In the genomic region with DNA sequence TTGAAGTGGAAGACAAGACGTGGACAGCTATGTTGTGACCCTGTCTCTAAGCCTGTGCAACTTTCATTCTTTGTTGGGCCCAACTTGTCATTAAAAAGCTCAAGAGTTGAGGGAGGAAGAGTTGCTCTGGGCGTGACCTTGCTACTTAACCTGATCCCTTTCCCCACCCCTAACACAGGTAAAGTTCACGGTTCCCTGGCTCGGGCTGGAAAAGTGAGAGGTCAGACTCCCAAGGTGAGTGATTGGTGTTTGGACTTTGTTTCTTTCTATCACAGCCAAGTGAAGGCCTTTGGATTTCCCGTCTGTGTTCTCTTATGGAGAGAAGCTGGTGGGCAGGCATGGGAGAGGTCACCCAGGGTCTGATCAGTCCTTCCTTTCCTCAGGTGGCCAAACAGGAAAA, we compare ENCODE assay signal across 8 mouse cellular contexts. TPM values are rescaled to one million over a fixed set of nuclear protein-coding genes. Genes with fewer than 3 reads are reported as not detected.
A peak's percentile ranks its signal among the peaks of the same experiment; 100 is the strongest.
DNase-seq lines count a peak whose midpoint lies in the region; ATAC-seq and TF ChIP-seq lines count a peak whose summit lies in the region.

No protein-coding gene starts in this region.

- no peak overlapping the region for H3K27ac ChIP-seq in left cerebral cortex, adult 2 months
- 0 out of 2 replicates have a peak overlapping the region, but pooled peaks have one; percentile 44 for H3K27ac ChIP-seq in embryonic fibroblast, embryonic 13.5 days (ENCODE audit: insufficient read depth, low read length)
- no peak overlapping the region for H3K27ac ChIP-seq in kidney, embryonic 16.5 days (ENCODE audit: low read length)
- no peak overlapping the region for H3K27ac ChIP-seq in neural tube, embryonic 14.5 days (ENCODE audit: low read depth, low read length)

- H3K4me1 ChIP-seq in embryonic fibroblast, embryonic 13.5 days (ENCODE audit: control insufficient read depth, insufficient read depth, low read length), result peaks cover 4% of the 10 kb centered on the region; the same call in 1 of the 2 replicates
- peaks cover 40% of the 10 kb centered on the region for H3K4me1 ChIP-seq in kidney, embryonic 16.5 days (ENCODE audit: insufficient read depth, low read length)
- peaks cover 26% of the 10 kb centered on the region for H3K4me1 ChIP-seq in neural tube, embryonic 14.5 days (ENCODE audit: control insufficient read depth, insufficient read depth, low read length)

- no peak for DNase-seq in left cerebral cortex, adult 2 months (ENCODE audit: extremely low spot score in 1 of 2, low spot score in 2 of 2)
- DNase-seq in left cerebral cortex, adult 9 months (ENCODE audit: low spot score in 2 of 2), result no peak
- no peak for DNase-seq in adipocyte (ENCODE audit: low spot score)
- DNase-seq in spleen, postnatal 36 days (ENCODE audit: low spot score in 2 of 2), result no peak

- peaks cover 25% of the 10 kb centered on the region for H3K36me3 ChIP-seq in kidney, embryonic 16.5 days (ENCODE audit: insufficient read depth, low read length)
- peaks cover 11% of the 10 kb centered on the region for H3K36me3 ChIP-seq in neural tube, embryonic 14.5 days (ENCODE audit: control insufficient read depth, insufficient read depth, low read length)

- no peak for ATAC-seq in kidney, embryonic 16.5 days (ENCODE audit: low FRiP score, low TSS enrichment)
- ATAC-seq in neural tube, embryonic 14.5 days (ENCODE audit: low read depth), result no peak
- ATAC-seq in inflammation-experienced regulatory T-cells, adult 6 months, result no peak

- peak overlapping the region; percentile 86 for H3K4me3 ChIP-seq in left cerebral cortex, adult 2 months
- H3K4me3 ChIP-seq in embryonic fibroblast, embryonic 13.5 days (ENCODE audit: insufficient read depth, low read length), result peak overlapping the region; percentile 88
- peak overlapping the region; percentile 97 for H3K4me3 ChIP-seq in kidney, embryonic 16.5 days (ENCODE audit: low read length)
- peak overlapping the region; percentile 78; the same call in 1 of the 2 replicates for H3K4me3 ChIP-seq in neural tube, embryonic 14.5 days (ENCODE audit: low read depth, low read length)

- H3K4me2 ChIP-seq in kidney, embryonic 16.5 days (replicated peaks; ENCODE audit: low read depth, low read length), result peak overlapping the region; percentile 85
- H3K4me2 ChIP-seq in neural tube, embryonic 14.5 days (ENCODE audit: low read depth, low read length), result peak overlapping the region; percentile 83

- peak overlapping the region; percentile 88 for H3K9ac ChIP-seq in kidney, embryonic 16.5 days (replicated peaks; ENCODE audit: low read length)
- H3K9ac ChIP-seq in neural tube, embryonic 14.5 days (replicated peaks; ENCODE audit: low read depth, low read length), result no peak overlapping the region

- no peak for TF ChIP-seq POLR2A in embryonic fibroblast, embryonic 13.5 days (IDR thresholded peaks at IDR 0.05; ENCODE audit: low read depth, low read length)

- WGBS in kidney, embryonic 16.5 days, result 75% methylated on average over 5 of the region's 5 CpGs
- 85% methylated on average over 5 of the region's 5 CpGs for WGBS in neural tube, embryonic 14.5 days

- intact Hi-C loops in left cerebral cortex, adult 2 months (cut with DNase I), result no loop called here

- H3K9me3 ChIP-seq in kidney, embryonic 16.5 days (ENCODE audit: low read length), result no peaks in the 10 kb centered on the region
- no peaks in the 10 kb centered on the region for H3K9me3 ChIP-seq in neural tube, embryonic 14.5 days (ENCODE audit: control insufficient read depth, low read length)

- no peak for TF ChIP-seq CTCF in left cerebral cortex, adult 2 months (IDR thresholded peaks at IDR 0.05)
- no peak for TF ChIP-seq CTCF in embryonic fibroblast, embryonic 13.5 days (IDR thresholded peaks at IDR 0.05; ENCODE audit: borderline replicate concordance, insufficient read depth, low read length)

- H3K27me3 ChIP-seq in kidney, embryonic 16.5 days (ENCODE audit: insufficient read depth, low read length), result no peaks in the 10 kb centered on the region
- no peaks in the 10 kb centered on the region for H3K27me3 ChIP-seq in neural tube, embryonic 14.5 days (ENCODE audit: control insufficient read depth, insufficient read depth, low read length)

RNA-seq across cellular contexts. Expression of a gene that starts 1.3 kb away (rescaled TPM):
- total RNA-seq in left cerebral cortex, adult 2 months (2021), result 100 to 1,000 TPM; 663 to 678 TPM
- polyA plus RNA-seq in embryonic fibroblast, embryonic 13.5 days (2011; ENCODE audit: insufficient read length, low read depth, missing spikeins), result 1,065 and 1,194 TPM in 2 replicates
- polyA plus RNA-seq in kidney, embryonic 16.5 days (2015; fragmentation: Nextera tagmentation; extraction: Ambion mirVana), result 644 and 690 TPM in 2 replicates
- polyA plus RNA-seq in neural tube, embryonic 14.5 days (2014; fragmentation: Nextera tagmentation; extraction: Ambion mirVana), result 538 and 563 TPM in 2 replicates
- polyA plus RNA-seq in inflammation-experienced regulatory T-cells, adult 6 months (2017; shearing (Covaris generic)), result 1,000 to 10,000 TPM; 1,798 to 3,866 (median 2,409) TPM

RNA-seq across cellular contexts. Expression of a gene that starts 1.4 kb away (rescaled TPM):
- total RNA-seq in left cerebral cortex, adult 2 months (2021), result 10 to 100 TPM; 40.9 to 41.3 TPM
- polyA plus RNA-seq in embryonic fibroblast, embryonic 13.5 days (2011; ENCODE audit: insufficient read length, low read depth, missing spikeins), result 24.0 and 25.7 TPM in 2 replicates
- polyA plus RNA-seq in kidney, embryonic 16.5 days (2015; fragmentation: Nextera tagmentation; extraction: Ambion mirVana), result 83.2 and 87.2 TPM in 2 replicates
- polyA plus RNA-seq in neural tube, embryonic 14.5 days (2014; fragmentation: Nextera tagmentation; extraction: Ambion mirVana), result 63.2 and 65.5 TPM in 2 replicates
- 10 to 100 TPM; 36.6 to 40.3 (median 36.7) TPM for polyA plus RNA-seq in inflammation-experienced regulatory T-cells, adult 6 months (2017; shearing (Covaris generic))

RNA-seq across cellular contexts. Expression of a gene that starts 2.0 kb away (rescaled TPM):
- 10 to 100 TPM; 33.9 to 39.1 TPM for total RNA-seq in left cerebral cortex, adult 2 months (2021)
- 8.9 and 9.9 TPM in 2 replicates for polyA plus RNA-seq in embryonic fibroblast, embryonic 13.5 days (2011; ENCODE audit: insufficient read length, low read depth, missing spikeins)
- 35.4 and 37.7 TPM in 2 replicates for polyA plus RNA-seq in kidney, embryonic 16.5 days (2015; fragmentation: Nextera tagmentation; extraction: Ambion mirVana)
- polyA plus RNA-seq in neural tube, embryonic 14.5 days (2014; fragmentation: Nextera tagmentation; extraction: Ambion mirVana), result 34.3 and 34.8 TPM in 2 replicates
- polyA plus RNA-seq in inflammation-experienced regulatory T-cells, adult 6 months (2017; shearing (Covaris generic)), result 10 to 100 TPM in 1 of 3 experiments, 1 to 10 TPM in 2; 5.6 to 11.5 (median 9.4) TPM

RNA-seq across cellular contexts. Expression of a gene that starts 9.2 kb away (rescaled TPM):
- total RNA-seq in left cerebral cortex, adult 2 months (2021), result 10 to 100 TPM; 26.9 to 30.4 TPM
- 18.5 and 20.7 TPM in 2 replicates for polyA plus RNA-seq in embryonic fibroblast, embryonic 13.5 days (2011; ENCODE audit: insufficient read length, low read depth, missing spikeins)
- polyA plus RNA-seq in kidney, embryonic 16.5 days (2015; fragmentation: Nextera tagmentation; extraction: Ambion mirVana), result 22.8 and 28.6 TPM in 2 replicates
- polyA plus RNA-seq in neural tube, embryonic 14.5 days (2014; fragmentation: Nextera tagmentation; extraction: Ambion mirVana), result 53.4 and 63.7 TPM in 2 replicates
- 1 to 10 TPM; 5.6 to 7.2 (median 6.9) TPM for polyA plus RNA-seq in inflammation-experienced regulatory T-cells, adult 6 months (2017; shearing (Covaris generic))

RNA-seq across cellular contexts. Expression of a gene that starts 12.6 kb away (rescaled TPM):
- total RNA-seq in left cerebral cortex, adult 2 months (2021), result 10 to 100 TPM; 45.7 to 45.8 TPM
- polyA plus RNA-seq in embryonic fibroblast, embryonic 13.5 days (2011; ENCODE audit: insufficient read length, low read depth, missing spikeins), result 36.8 and 40.3 TPM in 2 replicates
- polyA plus RNA-seq in kidney, embryonic 16.5 days (2015; fragmentation: Nextera tagmentation; extraction: Ambion mirVana), result 33.1 and 39.0 TPM in 2 replicates
- polyA plus RNA-seq in neural tube, embryonic 14.5 days (2014; fragmentation: Nextera tagmentation; extraction: Ambion mirVana), result 29.3 and 35.3 TPM in 2 replicates
- 10 to 100 TPM; 12.6 to 16.5 (median 16.2) TPM for polyA plus RNA-seq in inflammation-experienced regulatory T-cells, adult 6 months (2017; shearing (Covaris generic))
